In the genomic region with DNA sequence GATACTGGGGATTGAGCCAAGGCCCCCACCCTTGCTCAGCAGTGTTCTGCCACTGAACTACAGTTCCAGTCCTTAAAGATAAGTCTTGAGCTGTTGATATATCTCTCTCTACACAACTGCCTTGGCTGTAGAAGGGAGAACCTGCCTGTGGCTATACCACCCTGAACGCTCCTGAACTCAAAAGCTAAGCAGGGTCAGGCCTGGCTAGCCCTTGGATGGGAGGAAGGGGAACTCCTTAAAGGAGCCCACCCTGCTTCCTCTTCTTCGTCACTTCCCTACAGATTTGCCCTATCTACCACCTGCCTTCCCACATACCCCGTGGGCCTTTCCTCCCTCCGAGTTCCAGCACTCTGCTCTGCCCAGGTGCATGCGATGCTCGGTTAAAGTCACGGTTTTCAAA, we compare ENCODE assay signal across 15 mouse cellular contexts. TPM values are rescaled to one million over a fixed set of nuclear protein-coding genes. Genes with fewer than 3 reads are reported as not detected.
DNase-seq lines count a peak whose midpoint lies in the region; ATAC-seq lines count a peak whose summit lies in the region.
"Had no signal": no experiment of that assay in that cellular context is flagged by ENCODE, and none has a peak within 500 bp of the region (broad histone marks: within the 10 kb centered on the region; RNA-seq: fewer than 3 reads in every experiment).

No protein-coding gene starts in this region.

- H3K9ac ChIP-seq in hindbrain, embryonic 16.5 days (ENCODE audit: low read depth, low read length): no peak overlapping the region; the same call in 1 of the 2 replicates
- no peak overlapping the region for H3K9ac ChIP-seq in hindbrain, embryonic 11.5 days (ENCODE audit: low read depth, low read length)
- H3K9ac ChIP-seq in midbrain, embryonic 15.5 days: no peak overlapping the region
- H3K9ac ChIP-seq: embryonic facial prominence, embryonic 12.5 days; liver, embryonic 15.5 days had no signal

- peaks cover 2% of the 10 kb centered on the region for H3K4me1 ChIP-seq in hindbrain, embryonic 16.5 days (ENCODE audit: control insufficient read depth, insufficient read depth, low read depth, low read length)
- no peaks in the 10 kb centered on the region for H3K4me1 ChIP-seq in hindbrain, embryonic 11.5 days (replicated peaks; ENCODE audit: control insufficient read depth, insufficient read depth, low read length)
- no peaks in the 10 kb centered on the region; the same call in 1 of the 2 replicates for H3K4me1 ChIP-seq in midbrain, embryonic 15.5 days
- H3K4me1 ChIP-seq: embryonic facial prominence, embryonic 12.5 days; liver, embryonic 15.5 days had no signal

- DNase-seq in hindbrain, embryonic 11.5 days (ENCODE audit: low spot score): no peak
- peak; percentile 57 to 62 for DNase-seq in B cell, adult 2 months
- DNase-seq in layer of hippocampus, postnatal 36 days: no peak
- DNase-seq in layer of hippocampus, adult 11-12 months (ENCODE audit: low spot score): no peak
- DNase-seq: cerebellum, adult 8-10 months; heart, postnatal 4 days; lung, postnatal 14 days; right cerebral cortex, postnatal 4 days had no signal

- 81% methylated on average over 7 of the region's 7 CpGs for WGBS in hindbrain, embryonic 16.5 days
- WGBS in hindbrain, embryonic 11.5 days: 81% methylated on average over 7 of the region's 7 CpGs
- 85% methylated on average over 7 of the region's 7 CpGs for WGBS in midbrain, embryonic 15.5 days

- no peak for ATAC-seq in hindbrain, embryonic 16.5 days
- ATAC-seq in hindbrain, embryonic 11.5 days (ENCODE audit: low FRiP score): no peak
- peak; percentile 60 for ATAC-seq in common myeloid progenitor, adult 5-6 weeks (replicated peaks; ENCODE audit: low read depth, poor library complexity, severe bottlenecking)
- ATAC-seq in midbrain, embryonic 15.5 days (replicated peaks): no peak
- ATAC-seq: intestine, postnatal 0 days had no signal

- no peaks in the 10 kb centered on the region for H3K27me3 ChIP-seq in hindbrain, embryonic 16.5 days (replicated peaks; ENCODE audit: control insufficient read depth, insufficient read depth, low read length)
- H3K27me3 ChIP-seq in hindbrain, embryonic 11.5 days (ENCODE audit: control insufficient read depth, insufficient read depth, low read length): no peaks in the 10 kb centered on the region
- no peaks in the 10 kb centered on the region for H3K27me3 ChIP-seq in midbrain, embryonic 15.5 days (replicated peaks)
- H3K27me3 ChIP-seq: embryonic facial prominence, embryonic 12.5 days; liver, embryonic 15.5 days had no signal

- H3K9me3 ChIP-seq in hindbrain, embryonic 16.5 days (ENCODE audit: control insufficient read depth, low read length): no peaks in the 10 kb centered on the region
- no peaks in the 10 kb centered on the region for H3K9me3 ChIP-seq in hindbrain, embryonic 11.5 days (ENCODE audit: control insufficient read depth, low read length)
- no peaks in the 10 kb centered on the region for H3K9me3 ChIP-seq in midbrain, embryonic 15.5 days
- H3K9me3 ChIP-seq: embryonic facial prominence, embryonic 12.5 days; liver, embryonic 15.5 days had no signal

- H3K4me2 ChIP-seq in hindbrain, embryonic 16.5 days (ENCODE audit: low read length): no peak overlapping the region
- no peak overlapping the region for H3K4me2 ChIP-seq in hindbrain, embryonic 11.5 days (replicated peaks; ENCODE audit: low read depth, low read length)
- peak overlapping the region; percentile 1 for H3K4me2 ChIP-seq in midbrain, embryonic 15.5 days
- H3K4me2 ChIP-seq: embryonic facial prominence, embryonic 12.5 days; liver, embryonic 15.5 days had no signal

- no peaks in the 10 kb centered on the region for H3K36me3 ChIP-seq in hindbrain, embryonic 16.5 days (ENCODE audit: control insufficient read depth, insufficient read depth, low read length)
- no peaks in the 10 kb centered on the region for H3K36me3 ChIP-seq in hindbrain, embryonic 11.5 days (ENCODE audit: control insufficient read depth, insufficient read depth, low read length)
- no peaks in the 10 kb centered on the region for H3K36me3 ChIP-seq in midbrain, embryonic 15.5 days (replicated peaks)
- H3K36me3 ChIP-seq: embryonic facial prominence, embryonic 12.5 days; liver, embryonic 15.5 days had no signal

- peak overlapping the region; percentile 23; the same call in 1 of the 2 replicates for H3K27ac ChIP-seq in hindbrain, embryonic 16.5 days (ENCODE audit: low read depth, low read length)
- H3K27ac ChIP-seq in hindbrain, embryonic 11.5 days (ENCODE audit: low read depth, low read length): no peak overlapping the region
- no peak overlapping the region for H3K27ac ChIP-seq in midbrain, embryonic 15.5 days
- H3K27ac ChIP-seq: embryonic facial prominence, embryonic 12.5 days; liver, embryonic 15.5 days had no signal

- no peak overlapping the region for H3K4me3 ChIP-seq in hindbrain, embryonic 16.5 days (ENCODE audit: low read length)
- no peak overlapping the region for H3K4me3 ChIP-seq in hindbrain, embryonic 11.5 days (ENCODE audit: low read depth, low read length)
- no peak overlapping the region for H3K4me3 ChIP-seq in midbrain, embryonic 15.5 days
- H3K4me3 ChIP-seq: embryonic facial prominence, embryonic 12.5 days; liver, embryonic 15.5 days had no signal

RNA-seq across cellular contexts. Expression of a gene that starts 28.8 kb away (rescaled TPM):
- polyA plus RNA-seq in hindbrain, embryonic 16.5 days (2015; fragmentation: Nextera tagmentation; extraction: Ambion mirVana): 48.7 and 52.4 TPM in 2 replicates
- polyA plus RNA-seq in hindbrain, embryonic 11.5 days (2014; fragmentation: Nextera tagmentation; extraction: Ambion mirVana): 25.3 and 26.0 TPM in 2 replicates
- total RNA-seq in common myeloid progenitor, adult 5-6 weeks (2017): 39.5 and 51.5 TPM in 2 replicates
- 51.9 and 53.0 TPM in 2 replicates for polyA plus RNA-seq in midbrain, embryonic 15.5 days (2015; fragmentation: Nextera tagmentation; extraction: Ambion mirVana)
- total RNA-seq in layer of hippocampus, postnatal 36 days (2021): 10 to 100 TPM; 62.7 to 63.2 TPM

RNA-seq across cellular contexts. Expression of a gene that starts 44.2 kb away (rescaled TPM):
- polyA plus RNA-seq in hindbrain, embryonic 16.5 days (2015; fragmentation: Nextera tagmentation; extraction: Ambion mirVana): 0.16 TPM in 1 of 2 replicates, not detected in the other
- 0.10 and 0.22 TPM in 2 replicates for polyA plus RNA-seq in hindbrain, embryonic 11.5 days (2014; fragmentation: Nextera tagmentation; extraction: Ambion mirVana)
- total RNA-seq in common myeloid progenitor, adult 5-6 weeks (2017): 9.6 and 13.0 TPM in 2 replicates
- polyA plus RNA-seq in midbrain, embryonic 15.5 days (2015; fragmentation: Nextera tagmentation; extraction: Ambion mirVana): 0.11 and 0.22 TPM in 2 replicates
- total RNA-seq in layer of hippocampus, postnatal 36 days (2021): under 1 TPM; 0.58 to 0.60 TPM
- polyA plus RNA-seq: embryonic facial prominence, embryonic 12.5 days; heart, embryonic 14.5 days had no signal

Comparison
In these comparisons a context has a peak if more than half of its experiments do, and no peak if none do; other contexts are left out.
1. DNase-seq: peak in B cell, adult 2 months (2 of 2); none in hindbrain, embryonic 11.5 days (single experiment), layer of hippocampus, postnatal 36 days (0 of 2) and layer of hippocampus, adult 11-12 months (single experiment).